Mouse (Mus musculus) stomach, embryonic 15.5 days (tissue): ENCODE measurements around the gene Ganab. TPM values are rescaled to one million over a fixed set of nuclear protein-coding genes. Genes with fewer than 3 reads are reported as not detected.

Experiments
- ATAC-seq: fragments of 200-750 bp; cut with Nextera tagmentation; 2 replicates; pipeline ENCODE4 v1.8.0; 2017; ENCODE audit warnings: low read depth, moderate number of reproducible peaks, moderate TSS enrichment; ENCODE audit not compliant: insufficient read depth, low FRiP score
- H3K27ac ChIP-seq: fragments of 300-500 bp; sonication (generic); 2 replicates; pipeline ENCODE4 v1.5.1; 2015; ENCODE audit warnings: mild to moderate bottlenecking, inconsistent platforms
- H3K27me3 ChIP-seq: fragments of 300-500 bp; sonication (generic); replicated peaks from 2 replicates; pipeline ENCODE4 v1.6.1; 2015; ENCODE audit warnings: inconsistent platforms
- H3K36me3 ChIP-seq: fragments of 300-500 bp; sonication (generic); 2 replicates; pipeline ENCODE4 v1.6.1; 2015; ENCODE audit warnings: inconsistent platforms
- H3K4me1 ChIP-seq: fragments of 300-500 bp; sonication (generic); 2 replicates; pipeline ENCODE4 v1.6.1; 2015; ENCODE audit warnings: inconsistent platforms
- H3K4me2 ChIP-seq: fragments of 300-500 bp; sonication (generic); 2 replicates; pipeline ENCODE4 v1.6.1; 2015; ENCODE audit warnings: mild to moderate bottlenecking, inconsistent platforms
- H3K4me3 ChIP-seq: fragments of 300-500 bp; sonication (generic); replicated peaks from 2 replicates; pipeline ENCODE4 v1.5.1; 2015; ENCODE audit warnings: inconsistent platforms
- H3K9ac ChIP-seq: fragments of 300-500 bp; sonication (generic); 2 replicates; pipeline ENCODE4 v1.6.1; 2015; ENCODE audit warnings: inconsistent platforms
- H3K9me3 ChIP-seq: fragments of 300-500 bp; sonication (generic); 2 replicates; pipeline ENCODE4 v1.6.1; 2016; ENCODE audit warnings: inconsistent platforms
- WGBS: fragments of 180-500 bp; shearing (Covaris S2); methylation state at CpG from one replicate; pipeline ENCODE4 v1.1.7; 2015; 5-methylcytosine and 5-hydroxymethylcytosine counted together
- microRNA-seq: library from miRNA; unstranded; fragments of <30 nt; microRNA quantifications from one replicate; pipeline ENCODE4, GENCODE M21; 2016
- polyA plus RNA-seq: library from polyadenylated mRNA; unstranded; fragments of >200 nt; fragmentation: Nextera tagmentation; extraction: Ambion mirVana; gene quantifications from 2 replicates; pipeline ENCODE4 v1.2.1, GENCODE M21; 2015

The Ganab gene
- polyA plus RNA-seq, 1 experiment from 2014 or later: 89.3 TPM

- Histone ChIP-seq H3K4me2 (peak within 1 kb of the TSS; percentile 79), H3K27me3 (no peaks in the 10 kb centered on the region), H3K36me3 (peaks cover 36% of the 10 kb centered on the region), H3K27ac (peak within 1 kb of the TSS; percentile 83), H3K9ac (peak within 1 kb of the TSS; percentile 77), H3K4me3 (peak within 1 kb of the TSS; percentile 92), H3K9me3 (no peaks in the 10 kb centered on the region), H3K4me1 (peaks cover 16% of the 10 kb centered on the region; the same call in 1 of the 2 replicates)
- ATAC-seq: peak; percentile 95
- WGBS: 3% methylated on average over 46 of the region's 46 CpGs
These were observed 55.5 kb downstream of the Ganab start, which contains the start of gene Tut1 for GRCm38 (mm10) chr19:8953135-8954039. Gene Tut1 (plus strand): TSS chr19:8953847.

- peaks cover 16% of the 10 kb centered on the region; the same call in 1 of the 2 replicates for H3K4me1 ChIP-seq
- H3K4me3 ChIP-seq: peak overlapping the region; percentile 92
- no peak for ATAC-seq
- peak overlapping the region; percentile 79 for H3K4me2 ChIP-seq
- no peaks in the 10 kb centered on the region for H3K9me3 ChIP-seq
- peak overlapping the region; percentile 77 for H3K9ac ChIP-seq
- peak overlapping the region; percentile 82 for H3K27ac ChIP-seq
- WGBS: 10% methylated on average over 9 of the region's 9 CpGs
- H3K36me3 ChIP-seq: peaks cover 31% of the 10 kb centered on the region
- no peaks in the 10 kb centered on the region for H3K27me3 ChIP-seq
These were observed 56.3 kb downstream of the Ganab start for GRCm38 (mm10) chr19:8954171-8954570.

GRCm38 (mm10) chr19:8962256-8962655 lies 64.4 kb downstream of the Ganab start:
- peaks cover 6% of the 10 kb centered on the region; the same call in 1 of the 2 replicates for H3K4me1 ChIP-seq
- no peaks in the 10 kb centered on the region for H3K27me3 ChIP-seq
- no peak overlapping the region for H3K9ac ChIP-seq
- 81% methylated on average over 2 of the region's 2 CpGs for WGBS
- H3K27ac ChIP-seq: no peak overlapping the region
- peaks cover 62% of the 10 kb centered on the region for H3K36me3 ChIP-seq
- no peak overlapping the region for H3K4me3 ChIP-seq
- ATAC-seq: no peak
- H3K9me3 ChIP-seq: no peaks in the 10 kb centered on the region
- H3K4me2 ChIP-seq: no peak overlapping the region

- no peak overlapping the region for H3K9ac ChIP-seq
- H3K27ac ChIP-seq: no peak overlapping the region
- ATAC-seq: no peak
- 83% methylated on average over 11 of the region's 11 CpGs for WGBS
- H3K4me3 ChIP-seq: no peak overlapping the region
- H3K36me3 ChIP-seq: peaks cover 60% of the 10 kb centered on the region
- peaks cover 6% of the 10 kb centered on the region; the same call in 1 of the 2 replicates for H3K4me1 ChIP-seq
- no peaks in the 10 kb centered on the region for H3K9me3 ChIP-seq
- H3K4me2 ChIP-seq: no peak overlapping the region
- H3K27me3 ChIP-seq: no peaks in the 10 kb centered on the region
These were observed 67.2 kb downstream of the Ganab start for GRCm38 (mm10) chr19:8965075-8965474.

- WGBS: 68% methylated on average over 8 of the region's 8 CpGs
- H3K4me1 ChIP-seq: peaks cover 6% of the 10 kb centered on the region; the same call in 1 of the 2 replicates
- peak overlapping the region; percentile 60 for H3K4me2 ChIP-seq
- H3K27ac ChIP-seq: peak overlapping the region; percentile 95
- peaks cover 60% of the 10 kb centered on the region for H3K36me3 ChIP-seq
- H3K4me3 ChIP-seq: peak overlapping the region; percentile 82
- H3K27me3 ChIP-seq: no peaks in the 10 kb centered on the region
- H3K9ac ChIP-seq: 0 out of 2 replicates have a peak overlapping the region, but pooled peaks have one; percentile 26
- ATAC-seq: no peak
- no peaks in the 10 kb centered on the region for H3K9me3 ChIP-seq
These were observed 67.9 kb downstream of the Ganab start for GRCm38 (mm10) chr19:8965771-8966170.

- Histone ChIP-seq H3K9me3 (no peaks in the 10 kb centered on the region), H3K27me3 (no peaks in the 10 kb centered on the region), H3K9ac (peak overlapping the region; percentile 53; the same call in 1 of the 2 replicates), H3K27ac (peak overlapping the region; percentile 95), H3K4me2 (peak overlapping the region; percentile 60), H3K36me3 (peaks cover 62% of the 10 kb centered on the region), H3K4me1 (peaks cover 6% of the 10 kb centered on the region; the same call in 1 of the 2 replicates), H3K4me3 (peak overlapping the region; percentile 82)
- no peak for ATAC-seq
- 29% methylated on average over 5 of the region's 5 CpGs for WGBS
These were observed 68.3 kb downstream of the Ganab start for GRCm38 (mm10) chr19:8966198-8966589.

Small RNA genes within 50 kb of the gene (microRNA-seq; reads per million reads assigned to microRNA genes)
- gene Mir5136: not detected

Other genes starting within 250 kb of the Ganab start
- gene Chrm1, start 234.3 kb upstream of the Ganab start, polyA plus RNA-seq: 0.88 and 0.98 TPM in 2 replicates
- gene Slc3a2, start 174.7 kb upstream of the Ganab start, polyA plus RNA-seq: 111 and 122 TPM in 2 replicates
- 76.3 and 90.4 TPM in 2 replicates for gene Wdr74, start 162.2 kb upstream of the Ganab start, polyA plus RNA-seq
- gene 1700092M07Rik, start 157.4 kb upstream of the Ganab start, polyA plus RNA-seq: 1.4 and 1.7 TPM in 2 replicates
- 132 and 134 TPM in 2 replicates for gene Stx5a, start 156.7 kb upstream of the Ganab start, polyA plus RNA-seq
- gene Nxf1, start 141.0 kb upstream of the Ganab start, polyA plus RNA-seq: 159 and 160 TPM in 2 replicates
- 158 and 161 TPM in 2 replicates for gene Tmem223, start 127.1 kb upstream of the Ganab start, polyA plus RNA-seq
- 95.7 and 104 TPM in 2 replicates for gene Tmem179b, start 123.6 kb upstream of the Ganab start, polyA plus RNA-seq
- gene Taf6l, start 111.7 kb upstream of the Ganab start, polyA plus RNA-seq: 26.3 and 26.9 TPM in 2 replicates
- 136 and 137 TPM in 2 replicates for gene Polr2g, start 99.5 kb upstream of the Ganab start, polyA plus RNA-seq
- 4.1 and 4.4 TPM in 2 replicates for gene Zbtb3, start 95.5 kb upstream of the Ganab start, polyA plus RNA-seq
- gene Ttc9c, start 78.7 kb upstream of the Ganab start, polyA plus RNA-seq: 49.7 and 52.1 TPM in 2 replicates
- 5.9 and 6.6 TPM in 2 replicates for gene Hnrnpul2, start 78.1 kb upstream of the Ganab start, polyA plus RNA-seq
- gene AC129217.1, start 68.3 kb upstream of the Ganab start, polyA plus RNA-seq: not detected in 2 replicates
- gene Bscl2, start 60.6 kb upstream of the Ganab start, polyA plus RNA-seq: 49.7 and 53.4 TPM in 2 replicates
- 11.2 and 14.7 TPM in 2 replicates for gene Gng3, start 58.9 kb upstream of the Ganab start, polyA plus RNA-seq
- gene Lrrn4cl, start 47.3 kb upstream of the Ganab start, polyA plus RNA-seq: 1.6 and 1.8 TPM in 2 replicates
- 160 and 163 TPM in 2 replicates for gene Ubxn1, start 26.6 kb upstream of the Ganab start, polyA plus RNA-seq
- gene Uqcc3, start 17.1 kb upstream of the Ganab start, polyA plus RNA-seq: 61.9 and 62.8 TPM in 2 replicates
- gene Lbhd1, start 14.3 kb upstream of the Ganab start, polyA plus RNA-seq: 69.9 and 93.9 TPM in 2 replicates
- gene Gm49403, start 14.1 kb upstream of the Ganab start, polyA plus RNA-seq: not detected in 2 replicates
- 82.3 and 82.9 TPM in 2 replicates for gene 1810009A15Rik, start 9.2 kb upstream of the Ganab start, polyA plus RNA-seq
- gene Gm49416, start 9.1 kb upstream of the Ganab start, polyA plus RNA-seq: not detected in 2 replicates
- gene Ints5, start 5.1 kb upstream of the Ganab start, polyA plus RNA-seq: 36.8 and 43.6 TPM in 2 replicates
- gene B3gat3, start 22.3 kb downstream of the Ganab start, polyA plus RNA-seq: 39.8 and 44.5 TPM in 2 replicates
- gene Rom1, start 31.3 kb downstream of the Ganab start, polyA plus RNA-seq: 3.3 and 3.4 TPM in 2 replicates
- gene Eml3, start 31.5 kb downstream of the Ganab start, polyA plus RNA-seq: 31.7 and 32.6 TPM in 2 replicates
- 132 and 142 TPM in 2 replicates for gene Mta2, start 43.8 kb downstream of the Ganab start, polyA plus RNA-seq
- 29.1 and 31.8 TPM in 2 replicates for gene Tut1, start 55.8 kb downstream of the Ganab start, polyA plus RNA-seq
- gene Eef1g, start 69.0 kb downstream of the Ganab start, polyA plus RNA-seq: 383 and 461 TPM in 2 replicates
- 32.2 and 43.5 TPM in 2 replicates for gene Ahnak, start 91.2 kb downstream of the Ganab start, polyA plus RNA-seq
- not detected in 2 replicates for gene Scgb1a1, start 189.9 kb downstream of the Ganab start, polyA plus RNA-seq
- 13.7 and 16.4 TPM in 2 replicates for gene Asrgl1, start 237.6 kb downstream of the Ganab start, polyA plus RNA-seq